Comparison of ENCODE assay signal across 18 mouse cellular contexts in genomic region chr3:135903366-135903765, GRCm38 (mm10).
DNase-seq lines count a peak whose midpoint lies in the region; TF ChIP-seq lines count a peak whose summit lies in the region.
"Had no signal": no experiment of that assay in that cellular context is flagged by ENCODE, and none has a peak within 500 bp of the region (broad histone marks: within the 10 kb centered on the region; RNA-seq: fewer than 3 reads in every experiment).

No protein-coding gene starts in this region.

- no peak overlapping the region for H3K4me3 ChIP-seq in left cerebral cortex, adult 2 months
- no peak overlapping the region for H3K4me3 ChIP-seq in thymus, adult 2 months (ENCODE audit: control insufficient read depth, insufficient read depth, low read length)
- H3K4me3 ChIP-seq: embryonic facial prominence, embryonic 10.5 days; erythroblast, embryonic 14.5 days; forebrain, embryonic 15.5 days; heart, embryonic 15.5 days; hindbrain, embryonic 10.5 days had no signal

- no peak for TF ChIP-seq POLR2A in thymus, adult 2 months (IDR thresholded peaks at IDR 0.05; ENCODE audit: control insufficient read depth, extremely low read depth, insufficient read depth, low read length, poor library complexity)

- WGBS in thymus, adult 2 months = 93% methylated on average over 1 of the region's 1 CpGs

- intact Hi-C loops in left cerebral cortex, adult 2 months (cut with DNase I) = no loop called here
- intact Hi-C loops in left cerebral cortex, postnatal 4 days (cut with DNase I) = no loop called here

- DNase-seq in adrenal gland, postnatal 10 days = peak; percentile 7
- DNase-seq in adrenal gland, postnatal 25 days = no peak
- no peak for DNase-seq in left cerebral cortex, adult 2 months (ENCODE audit: extremely low spot score in 1 of 2, low spot score in 2 of 2)
- no peak for DNase-seq in left cerebral cortex, postnatal 4 days
- peak; percentile 20 to 28 for DNase-seq in B cell, adult 2 months
- peak; percentile 61 for DNase-seq in R1 (ENCODE audit: low read depth, low spot score)
- DNase-seq in cerebellum, postnatal 14 days = no peak
- no peak for DNase-seq in thymus, adult 2 months
- DNase-seq: cerebellum, postnatal 25 days; kidney, postnatal 14 days; layer of hippocampus, adult 9-11 months; midbrain, embryonic 14.5 days; retina, postnatal 1 day had no signal

- H3K36me3 ChIP-seq in thymus, adult 2 months (ENCODE audit: control insufficient read depth, insufficient read depth, low read length) = no peaks in the 10 kb centered on the region
- H3K36me3 ChIP-seq: embryonic facial prominence, embryonic 10.5 days; forebrain, embryonic 15.5 days; heart, embryonic 15.5 days; hindbrain, embryonic 10.5 days had no signal

- TF ChIP-seq CTCF in left cerebral cortex, adult 2 months (IDR thresholded peaks at IDR 0.05) = peak; percentile 17
- no peak for TF ChIP-seq CTCF in thymus, adult 2 months (IDR thresholded peaks at IDR 0.05; ENCODE audit: borderline replicate concordance, control insufficient read depth, extremely low read depth, insufficient read depth, low read length, poor library complexity)

- H3K27ac ChIP-seq in left cerebral cortex, adult 2 months = no peak overlapping the region
- no peak overlapping the region for H3K27ac ChIP-seq in thymus, adult 2 months (ENCODE audit: control insufficient read depth, insufficient read depth, low read length)
- H3K27ac ChIP-seq: embryonic facial prominence, embryonic 10.5 days; forebrain, embryonic 15.5 days; heart, embryonic 15.5 days; hindbrain, embryonic 10.5 days had no signal

- no peaks in the 10 kb centered on the region for H3K4me1 ChIP-seq in thymus, adult 2 months (replicated peaks; ENCODE audit: control insufficient read depth, insufficient read depth, low read length)
- H3K4me1 ChIP-seq: forebrain, embryonic 15.5 days; heart, embryonic 15.5 days; hindbrain, embryonic 10.5 days had no signal

- no peaks in the 10 kb centered on the region for H3K27me3 ChIP-seq in thymus, adult 2 months (ENCODE audit: control insufficient read depth, insufficient read depth, low read length)
- H3K27me3 ChIP-seq: forebrain, embryonic 15.5 days; heart, embryonic 15.5 days had no signal

Comparison
In these comparisons a context has a peak if more than half of its experiments do, and no peak if none do; other contexts are left out.
1. DNase-seq: peak in adrenal gland, postnatal 10 days (single experiment), B cell, adult 2 months (2 of 2) and R1 (single experiment); none in adrenal gland, postnatal 25 days (single experiment), left cerebral cortex, adult 2 months (0 of 2), left cerebral cortex, postnatal 4 days (single experiment), cerebellum, postnatal 14 days (0 of 2) and thymus, adult 2 months (single experiment).